Mouse (Mus musculus): Measurements from ENCODE around the gene Atp5j2.
A peak's percentile ranks its signal among the peaks of the same experiment; 100 is the strongest.
"Not testable (repeated sequence)": the region's sequence is repeated elsewhere in the genome, so short reads cannot be mapped to it uniquely, and the experiment has no call there.

The Atp5j2 gene

DNA sequence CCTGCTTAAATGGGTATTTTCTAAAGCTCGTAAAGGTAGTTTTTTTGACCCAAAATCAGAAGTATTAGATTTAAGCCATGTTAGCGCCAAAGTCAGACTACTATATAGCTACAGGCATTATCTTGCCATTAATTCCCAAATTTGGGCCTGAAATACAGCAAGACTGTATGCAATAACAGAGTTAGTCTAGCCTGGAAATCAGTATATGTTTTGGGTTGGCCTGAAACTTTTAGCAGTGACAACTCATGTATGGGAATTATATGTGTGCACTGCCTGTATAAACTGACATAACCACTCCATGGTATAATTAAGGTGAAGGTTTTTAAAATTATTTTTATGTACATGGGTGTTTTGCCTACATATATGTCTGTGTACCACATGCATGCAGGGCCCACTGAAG is at the start of gene Atp5j2:
Gene Atp5j2 (minus strand): TSS at position 101 of the 400 bp plus-strand sequence.
- DNase-seq: no peak

GRCm38 (mm10) chr5:145234636-145235035 is 42.8 kb upstream of the Atp5j2 start:
- DNase-seq: peak; percentile 38

DNA sequence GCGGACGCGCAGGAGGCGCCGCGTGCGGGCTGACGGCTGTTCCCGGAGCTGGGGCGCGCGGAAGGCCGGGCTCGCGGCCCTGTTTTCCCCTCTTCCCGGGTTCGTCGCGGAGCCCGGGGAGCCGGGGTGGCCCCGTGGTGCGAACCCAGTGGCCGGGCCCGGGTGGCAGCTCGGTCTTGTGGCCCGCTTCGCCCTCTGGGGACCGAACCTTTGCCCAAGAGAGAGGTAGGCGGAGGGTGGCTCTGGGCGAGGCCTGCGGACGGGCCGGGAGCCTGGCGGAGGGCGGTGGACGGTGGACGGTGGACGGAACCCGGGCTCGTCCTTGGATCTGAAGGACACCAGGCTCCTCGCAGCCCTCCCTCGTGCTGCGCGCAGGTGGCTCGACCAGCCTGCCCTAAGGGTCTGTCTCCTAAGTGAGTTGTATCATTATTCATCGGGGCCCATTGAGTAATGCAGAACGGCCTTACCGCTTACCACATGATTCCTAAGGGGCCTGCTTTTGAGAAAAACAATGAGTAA is 40.1 kb upstream of the Atp5j2 start:
- DNase-seq: no peak

- peak; percentile 99 for DNase-seq
These were observed 39.6 kb upstream of the Atp5j2 start, which contains the start of gene Zfp655 for GRCm38 (mm10) chr5:145231367-145231871. Gene Zfp655 (plus strand): TSS chr5:145231715.

DNA sequence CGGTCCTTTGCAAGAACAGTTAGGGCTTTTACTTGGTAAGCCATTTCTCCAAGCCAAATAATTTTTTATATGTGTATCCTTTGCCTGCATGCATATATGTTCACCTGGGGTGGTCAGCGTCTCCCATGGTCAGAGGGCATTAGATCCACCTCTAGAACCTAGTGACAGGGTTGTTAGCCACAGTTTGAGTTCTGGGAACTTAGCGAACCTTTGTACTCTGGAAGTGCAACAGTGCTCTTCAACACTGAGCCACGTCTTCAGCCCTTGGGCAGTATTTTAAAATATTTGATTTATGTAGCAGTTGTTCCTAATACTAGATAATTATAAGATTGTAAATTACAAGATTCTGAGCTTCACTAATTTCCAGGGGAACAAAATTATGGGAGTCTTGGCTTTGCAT is 38.8 kb upstream of the Atp5j2 start:
- no peak for DNase-seq

- not testable (repeated sequence) for DNase-seq
These were observed 37.4 kb upstream of the Atp5j2 start for GRCm38 (mm10) chr5:145229283-145229682.

DNA sequence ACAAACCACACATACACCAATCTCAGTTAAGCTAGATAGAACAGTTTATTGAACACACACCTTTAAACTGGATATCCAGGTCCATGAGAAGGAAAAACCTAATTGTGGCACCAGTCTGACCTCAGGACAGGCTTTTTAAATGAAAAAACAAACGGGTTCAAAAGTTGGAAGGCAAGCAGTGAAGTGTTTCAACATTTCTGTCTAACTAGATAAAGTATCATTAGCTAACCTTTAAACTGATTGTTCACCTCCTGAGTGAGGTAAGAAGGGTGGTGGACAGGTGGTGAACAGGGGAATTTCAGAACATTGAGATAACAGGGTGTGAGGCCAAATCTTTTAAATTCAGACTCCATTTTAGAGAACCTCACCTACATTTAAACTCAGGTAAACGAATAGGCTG is 34.6 kb upstream of the Atp5j2 start:
- DNase-seq: no peak

GRCm38 (mm10) chr5:145223395-145223794 is 31.5 kb upstream of the Atp5j2 start:
- no peak for DNase-seq

- no peak for DNase-seq
These were observed 31.0 kb upstream of the Atp5j2 start for GRCm38 (mm10) chr5:145222840-145223239.

- no peak for DNase-seq
These were observed 28.1 kb upstream of the Atp5j2 start for GRCm38 (mm10) chr5:145219981-145220380.

DNA sequence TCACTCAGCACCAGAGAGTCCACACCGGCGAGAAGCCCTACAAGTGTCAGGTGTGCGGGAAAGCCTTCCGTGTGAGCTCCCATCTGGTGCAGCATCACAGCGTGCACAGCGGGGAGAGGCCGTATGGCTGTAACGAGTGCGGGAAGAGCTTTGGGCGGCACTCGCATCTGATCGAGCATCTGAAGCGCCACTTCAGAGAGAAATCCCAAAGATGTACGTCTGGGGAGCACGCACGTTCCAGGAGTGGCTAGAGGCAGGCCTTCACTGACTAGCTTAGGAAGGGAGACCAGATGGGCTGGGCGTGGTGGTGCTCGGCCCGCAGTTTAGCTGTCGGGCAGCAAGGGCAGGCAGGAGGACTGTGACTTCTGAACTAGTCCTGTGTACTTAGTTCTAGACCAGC is 26.8 kb upstream of the Atp5j2 start:
- DNase-seq: no peak

- no peak for DNase-seq
These were observed 26.3 kb upstream of the Atp5j2 start for GRCm38 (mm10) chr5:145218206-145218605.

DNA sequence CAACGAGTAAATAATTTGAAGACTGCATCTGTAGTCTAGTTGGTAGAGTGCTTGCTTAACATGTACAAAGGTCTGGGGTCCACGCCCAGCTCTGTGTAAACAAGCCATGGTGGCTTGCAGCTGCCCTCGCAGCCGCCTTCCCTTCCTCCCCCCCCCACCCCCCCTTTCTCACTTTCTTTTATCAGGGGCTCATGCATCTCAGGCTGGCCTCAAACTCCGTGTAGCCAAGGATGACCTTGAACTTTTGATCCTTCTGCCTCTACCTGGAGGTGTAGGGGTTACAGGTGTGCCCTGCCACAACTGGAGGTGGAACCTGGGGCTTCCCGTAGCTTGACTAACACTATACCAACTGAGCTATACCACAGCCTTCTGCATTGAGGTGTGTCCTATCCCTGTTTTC is 25.9 kb upstream of the Atp5j2 start:
- no peak for DNase-seq

DNA sequence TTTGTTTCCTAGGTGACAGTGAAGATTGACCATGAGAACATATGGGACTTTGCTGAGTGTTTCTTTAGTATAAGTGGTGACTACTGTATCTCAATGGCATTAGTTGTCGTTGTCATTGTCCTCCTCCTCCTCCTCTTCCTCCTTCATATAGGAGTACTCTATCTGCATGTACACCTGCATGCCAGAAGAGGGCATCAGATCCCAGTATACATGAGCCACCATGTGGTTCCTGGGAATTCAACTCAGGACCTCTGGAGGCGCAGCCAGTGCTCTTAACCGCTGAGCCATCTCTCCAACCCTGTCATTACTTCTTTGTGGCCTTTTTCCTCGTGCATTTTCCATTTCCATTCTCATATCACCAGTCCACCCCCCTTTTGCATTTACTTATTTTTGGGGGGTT is 22.8 kb upstream of the Atp5j2 start:
- peak; percentile 16 for DNase-seq

DNA sequence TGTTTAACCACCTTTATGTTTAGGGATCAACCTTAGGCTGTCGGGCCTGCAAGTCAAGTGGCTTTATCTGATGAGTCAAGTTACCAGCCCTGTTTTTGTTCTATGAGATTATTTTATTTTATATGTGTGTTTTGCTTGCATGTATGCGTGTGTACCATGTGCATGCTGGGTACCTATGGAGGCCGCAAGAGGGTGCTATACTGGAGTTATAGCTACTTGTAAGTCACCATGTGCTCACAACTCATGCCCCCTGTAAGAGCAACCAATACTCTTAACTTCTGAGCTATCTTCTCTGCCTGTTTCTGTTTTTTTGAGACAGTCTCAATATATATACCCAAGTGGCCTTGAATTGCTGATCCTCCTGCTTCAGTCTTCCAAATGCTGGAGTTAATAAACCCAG is 21.6 kb upstream of the Atp5j2 start:
- DNase-seq: no peak

DNA sequence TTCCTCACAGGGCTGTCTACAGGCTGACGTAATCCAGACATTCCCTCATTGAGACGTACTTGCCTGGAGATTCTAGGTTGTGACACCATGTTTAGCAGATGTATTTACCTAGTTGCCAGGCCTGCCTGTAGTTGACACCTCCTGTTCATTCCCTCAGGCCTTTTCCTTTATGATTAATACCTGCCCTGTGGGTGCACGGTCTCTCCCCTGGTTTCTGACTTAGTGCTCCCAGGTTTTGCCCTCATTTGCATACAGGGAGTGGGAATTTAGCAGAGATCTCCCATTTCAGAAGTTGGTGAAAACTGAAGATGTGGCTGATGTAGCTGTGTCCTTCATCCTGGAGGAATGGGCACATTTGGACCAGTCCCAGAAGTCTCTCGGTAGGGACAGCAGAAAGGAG is 20.4 kb upstream of the Atp5j2 start:
- no peak for DNase-seq

- no peak for DNase-seq
These were observed 19.5 kb upstream of the Atp5j2 start for GRCm38 (mm10) chr5:145211340-145211739.

GRCm38 (mm10) chr5:145208391-145208790 is 16.5 kb upstream of the Atp5j2 start:
- not testable (repeated sequence) for DNase-seq

- DNase-seq: no peak
These were observed 16.1 kb upstream of the Atp5j2 start for GRCm38 (mm10) chr5:145207954-145208353.

GRCm38 (mm10) chr5:145207385-145207784 is 15.5 kb upstream of the Atp5j2 start:
- no peak for DNase-seq

GRCm38 (mm10) chr5:145205041-145205440 is 13.2 kb upstream of the Atp5j2 start:
- peak; percentile 11 for DNase-seq

DNA sequence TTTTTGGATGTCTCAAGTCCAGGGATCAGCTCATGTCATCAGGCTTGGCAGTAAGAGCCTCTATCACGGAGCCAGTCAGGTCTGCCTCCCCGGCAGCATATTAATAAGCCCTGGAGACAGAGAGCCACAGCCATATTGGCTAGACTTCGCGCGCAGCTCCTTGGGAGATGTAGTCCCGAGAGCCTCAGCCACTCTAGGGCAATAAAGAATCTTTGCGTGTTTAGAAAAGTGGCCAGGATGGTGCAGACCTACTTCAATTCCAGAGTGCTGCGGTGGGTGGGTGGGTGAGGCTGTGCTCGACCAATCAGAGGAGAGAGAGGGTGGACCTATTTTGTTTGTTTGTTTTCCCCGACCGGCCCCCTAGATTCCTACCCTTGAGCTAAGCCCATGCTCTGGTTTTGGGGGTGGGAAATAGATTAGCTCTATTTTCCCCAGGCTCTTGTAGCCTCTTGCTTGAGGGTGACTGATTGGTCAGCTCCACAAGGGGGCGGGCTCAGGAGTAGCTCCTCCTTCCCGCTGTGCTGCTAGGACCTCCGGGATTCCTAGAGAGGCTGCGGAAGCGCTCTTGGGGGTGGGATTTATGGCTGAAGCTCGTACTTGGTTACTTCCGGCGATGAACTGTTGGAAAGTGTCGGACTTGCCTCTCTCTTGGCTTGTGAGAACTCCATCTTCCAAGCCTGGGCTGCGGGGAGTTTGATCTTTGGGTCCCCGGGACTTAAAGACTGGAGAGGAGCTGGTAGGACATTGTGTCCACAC is 12.3 kb upstream of the Atp5j2 start, which contains the start of gene Zkscan5:
Gene Zkscan5 (plus strand): TSS at position 627 of the 756 bp plus-strand sequence.
- peak; percentile 99 for DNase-seq

- no peak for DNase-seq
These were observed 10.6 kb upstream of the Atp5j2 start for GRCm38 (mm10) chr5:145202446-145202845.

DNA sequence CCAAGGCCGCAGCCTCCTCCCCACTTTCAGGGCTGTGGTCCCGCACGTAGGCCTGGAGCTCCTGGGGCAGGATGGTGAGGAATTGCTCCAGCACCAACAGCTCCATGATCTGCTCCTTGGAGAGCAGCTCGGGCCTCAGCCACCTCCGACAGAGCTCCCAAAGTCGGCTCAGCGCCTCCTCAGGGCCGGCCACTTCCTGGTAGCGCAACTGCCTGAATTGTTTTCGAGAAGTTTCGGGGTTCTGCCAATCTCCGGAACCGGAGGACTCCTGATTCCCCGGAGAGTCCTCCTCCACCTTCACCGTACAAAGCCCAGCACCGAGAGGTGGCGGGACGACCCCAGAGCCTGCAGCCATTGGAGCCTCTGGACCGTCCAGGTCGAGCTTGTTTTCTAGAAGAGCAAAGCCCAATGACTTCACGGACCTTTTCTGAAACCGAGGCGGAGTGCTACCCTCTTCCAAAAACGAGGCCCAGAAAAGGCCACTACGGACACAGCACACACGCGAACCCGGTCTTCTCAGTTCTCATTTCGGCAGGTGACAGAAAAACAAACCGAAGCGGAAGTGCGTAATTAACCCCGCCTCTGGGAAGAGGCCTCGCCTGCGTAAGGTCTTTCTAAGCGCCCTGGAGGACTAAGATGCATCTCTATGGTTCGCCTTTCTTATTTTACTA is 9.6 kb upstream of the Atp5j2 start, which contains the start of gene Zkscan14:
Gene Zkscan14 (minus strand): TSS at position 548 of the 671 bp plus-strand sequence.
- DNase-seq: peak; percentile 87

Measured in lung, postnatal 10 days (tissue).